Mouse (Mus musculus) neural tube, embryonic 14.5 days (tissue): ENCODE results near the gene Ptafr. TPM values are rescaled to one million over a fixed set of nuclear protein-coding genes. Genes with fewer than 3 reads are reported as not detected.
"Not testable (repeated sequence)": the region's sequence is repeated elsewhere in the genome, so short reads cannot be mapped to it uniquely, and the experiment has no call there.

Experiments used
- ATAC-seq: fragments of 200-750 bp; cut with Nextera tagmentation; 2 replicates; pipeline ENCODE4 v1.8.0; 2017; ENCODE audit warnings: low read depth, mild to moderate bottlenecking, moderate TSS enrichment, moderate library complexity
- H3K27ac ChIP-seq: fragments of 300-500 bp; sonication (generic); 2 replicates; pipeline ENCODE4 v1.5.1; 2014; ENCODE audit warnings: low read depth, mild to moderate bottlenecking, control low read depth, low read length, moderate library complexity, mixed read lengths
- H3K27me3 ChIP-seq: fragments of 300-500 bp; sonication (generic); 2 replicates; pipeline ENCODE4 v1.6.1; 2014; ENCODE audit warnings: low read length; ENCODE audit not compliant: control insufficient read depth, insufficient read depth
- H3K36me3 ChIP-seq: fragments of 300-500 bp; sonication (generic); 2 replicates; pipeline ENCODE4 v1.6.1; 2014; ENCODE audit warnings: low read length, mixed read lengths; ENCODE audit not compliant: control insufficient read depth, insufficient read depth
- H3K4me1 ChIP-seq: fragments of 300-500 bp; sonication (generic); 2 replicates; pipeline ENCODE4 v1.6.1; 2014; ENCODE audit warnings: low read length; ENCODE audit not compliant: control insufficient read depth, insufficient read depth
- H3K4me2 ChIP-seq: fragments of 300-500 bp; sonication (generic); 2 replicates; pipeline ENCODE4 v1.6.1; 2014; ENCODE audit warnings: mild to moderate bottlenecking, low read depth, low read length, control low read depth
- H3K4me3 ChIP-seq: fragments of 300-500 bp; sonication (generic); 2 replicates; pipeline ENCODE4 v1.5.1; 2014; ENCODE audit warnings: low read depth, low read length, control low read depth, mixed read lengths
- H3K9ac ChIP-seq: fragments of 300-500 bp; sonication (generic); replicated peaks from 2 replicates; pipeline ENCODE4 v1.6.1; 2014; ENCODE audit warnings: low read depth, mild to moderate bottlenecking, control low read depth, low read length, mixed read lengths
- H3K9me3 ChIP-seq: fragments of 300-500 bp; sonication (generic); 2 replicates; pipeline ENCODE4 v1.6.1; 2016; ENCODE audit warnings: low read length; ENCODE audit not compliant: control insufficient read depth
- WGBS: fragments of 180-500 bp; shearing (Covaris S2); extraction: QIAGEN DNeasy Blood & Tissue Kit; methylation state at CpG from one replicate; pipeline ENCODE4 v1.1.7; 2014; 5-methylcytosine and 5-hydroxymethylcytosine counted together
- polyA plus RNA-seq: library from polyadenylated mRNA; unstranded; fragments of >200 nt; fragmentation: Nextera tagmentation; extraction: Ambion mirVana; gene quantifications from 2 replicates; pipeline ENCODE4 v1.2.1, GENCODE M21; 2014

Ptafr gene
- polyA plus RNA-seq, 1 experiment from 2014 or later: 0.12 TPM

- Histone ChIP-seq H3K4me3 (no peak overlapping the region), H3K9ac (no peak overlapping the region), H3K27me3 (no peaks in the 10 kb centered on the region), H3K4me2 (no peak overlapping the region), H3K36me3 (peaks cover 54% of the 10 kb centered on the region), H3K27ac (no peak overlapping the region), H3K9me3 (no peaks in the 10 kb centered on the region), H3K4me1 (0 out of 2 replicates have a peak, but pooled peaks cover 1% of the 10 kb centered on the region)
- no peak for ATAC-seq
- WGBS: 74% methylated on average over 1 of the region's 1 CpGs
Measured at GRCm38 (mm10) chr4:132542724-132543123, 21.1 kb upstream of the Ptafr start.

- no peak overlapping the region for H3K4me2 ChIP-seq
- no peak overlapping the region for H3K4me3 ChIP-seq
- no peak for ATAC-seq
- H3K27ac ChIP-seq: no peak overlapping the region
- H3K36me3 ChIP-seq: peaks cover 59% of the 10 kb centered on the region
- H3K4me1 ChIP-seq: no peaks in the 10 kb centered on the region
- H3K9ac ChIP-seq: no peak overlapping the region
- no peaks in the 10 kb centered on the region for H3K9me3 ChIP-seq
- 45% methylated on average over 8 of the region's 8 CpGs for WGBS
- H3K27me3 ChIP-seq: no peaks in the 10 kb centered on the region
Measured at GRCm38 (mm10) chr4:132545851-132546250, 18.0 kb upstream of the Ptafr start.

- Histone ChIP-seq H3K27me3 (no peaks in the 10 kb centered on the region), H3K27ac (no peak overlapping the region), H3K4me1 (no peaks in the 10 kb centered on the region), H3K36me3 (peaks cover 33% of the 10 kb centered on the region), H3K9me3 (no peaks in the 10 kb centered on the region), H3K4me2 (no peak overlapping the region), H3K4me3 (no peak overlapping the region), H3K9ac (no peak overlapping the region)
- no peak for ATAC-seq
- 70% methylated on average over 5 of the region's 5 CpGs for WGBS
Measured at GRCm38 (mm10) chr4:132554221-132554620, 9.6 kb upstream of the Ptafr start.

GRCm38 (mm10) chr4:132554653-132555052, 9.2 kb upstream of the Ptafr start:
- no peaks in the 10 kb centered on the region for H3K9me3 ChIP-seq
- no peak overlapping the region for H3K9ac ChIP-seq
- 86% methylated on average over 8 of the region's 8 CpGs for WGBS
- ATAC-seq: no peak
- H3K36me3 ChIP-seq: peaks cover 28% of the 10 kb centered on the region
- H3K27me3 ChIP-seq: no peaks in the 10 kb centered on the region
- no peak overlapping the region for H3K4me3 ChIP-seq
- H3K27ac ChIP-seq: no peak overlapping the region
- no peaks in the 10 kb centered on the region for H3K4me1 ChIP-seq
- no peak overlapping the region for H3K4me2 ChIP-seq

GRCm38 (mm10) chr4:132555550-132555949, 8.3 kb upstream of the Ptafr start:
- not testable (repeated sequence) for ATAC-seq, H3K4me3 ChIP-seq, H3K4me1 ChIP-seq, H3K9ac ChIP-seq, H3K27me3 ChIP-seq, H3K4me2 ChIP-seq, H3K27ac ChIP-seq, H3K9me3 ChIP-seq
- WGBS: 89% methylated on average over 7 of the region's 7 CpGs
- H3K36me3 ChIP-seq: peaks cover 25% of the 10 kb centered on the region

- no peak for ATAC-seq
- 82% methylated on average over 3 of the region's 3 CpGs for WGBS
Measured at GRCm38 (mm10) chr4:132563261-132563660, 606 bp upstream of the Ptafr start.

GRCm38 (mm10) chr4:132565089-132565747, 1.4 kb downstream of the Ptafr start:
- Histone ChIP-seq H3K4me2 (no peak overlapping the region), H3K9me3 (no peaks in the 10 kb centered on the region), H3K36me3 (no peaks in the 10 kb centered on the region), H3K4me1 (no peaks in the 10 kb centered on the region), H3K9ac (no peak overlapping the region), H3K27ac (no peak overlapping the region), H3K27me3 (no peaks in the 10 kb centered on the region), H3K4me3 (no peak overlapping the region)
- WGBS: 79% methylated on average over 12 of the region's 12 CpGs
- no peak for ATAC-seq

More at GRCm38 (mm10) chr4:132563261-132563660, 606 bp upstream of the Ptafr start:
- Histone ChIP-seq H3K27me3 (no peaks in the 10 kb centered on the region), H3K4me2 (no peak overlapping the region), H3K9me3 (no peaks in the 10 kb centered on the region), H3K36me3 (no peaks in the 10 kb centered on the region), H3K4me1 (no peaks in the 10 kb centered on the region), H3K27ac (no peak overlapping the region), H3K4me3 (no peak overlapping the region), H3K9ac (no peak overlapping the region)

- ATAC-seq: no peak
- 71% methylated on average over 9 of the region's 9 CpGs for WGBS
- Histone ChIP-seq H3K27me3 (no peaks in the 10 kb centered on the region), H3K36me3 (no peaks in the 10 kb centered on the region), H3K27ac (no peak overlapping the region), H3K9ac (no peak overlapping the region), H3K4me3 (no peak overlapping the region), H3K4me1 (no peaks in the 10 kb centered on the region), H3K9me3 (no peaks in the 10 kb centered on the region), H3K4me2 (no peak overlapping the region)
Measured at GRCm38 (mm10) chr4:132567361-132567779, 3.5 kb downstream of the Ptafr start.

GRCm38 (mm10) chr4:132569115-132569514, 5.2 kb downstream of the Ptafr start:
- WGBS: 88% methylated on average over 5 of the region's 5 CpGs
- Histone ChIP-seq H3K4me1 (no peaks in the 10 kb centered on the region), H3K27ac (no peak overlapping the region), H3K27me3 (no peaks in the 10 kb centered on the region), H3K4me3 (no peak overlapping the region), H3K9ac (no peak overlapping the region), H3K36me3 (no peaks in the 10 kb centered on the region), H3K4me2 (no peak overlapping the region), H3K9me3 (no peaks in the 10 kb centered on the region)
- no peak for ATAC-seq
